Mouse (Mus musculus): Measurements from ENCODE around the gene Ralgapa2.

Gene Ralgapa2

DNA sequence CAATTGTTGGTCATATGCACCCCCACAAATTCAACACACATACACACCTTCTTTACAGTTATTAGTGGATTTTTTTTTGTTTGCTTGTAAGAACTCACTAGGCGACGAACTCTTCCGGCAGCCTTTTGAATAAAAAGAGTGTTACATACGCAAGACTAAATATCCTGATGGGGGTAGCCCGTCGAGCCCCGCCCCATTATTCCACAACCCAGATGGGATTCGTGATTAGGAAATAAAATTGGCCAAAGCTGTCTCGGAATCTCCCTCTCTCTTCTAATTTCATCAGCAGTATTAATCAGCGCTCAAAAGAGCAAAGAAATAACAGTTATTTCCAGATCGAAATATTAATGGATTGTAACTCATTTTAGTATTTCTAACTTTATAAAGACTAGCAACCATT, 292.4 kb downstream of the Ralgapa2 start:
- DNase-seq = no peak

DNA sequence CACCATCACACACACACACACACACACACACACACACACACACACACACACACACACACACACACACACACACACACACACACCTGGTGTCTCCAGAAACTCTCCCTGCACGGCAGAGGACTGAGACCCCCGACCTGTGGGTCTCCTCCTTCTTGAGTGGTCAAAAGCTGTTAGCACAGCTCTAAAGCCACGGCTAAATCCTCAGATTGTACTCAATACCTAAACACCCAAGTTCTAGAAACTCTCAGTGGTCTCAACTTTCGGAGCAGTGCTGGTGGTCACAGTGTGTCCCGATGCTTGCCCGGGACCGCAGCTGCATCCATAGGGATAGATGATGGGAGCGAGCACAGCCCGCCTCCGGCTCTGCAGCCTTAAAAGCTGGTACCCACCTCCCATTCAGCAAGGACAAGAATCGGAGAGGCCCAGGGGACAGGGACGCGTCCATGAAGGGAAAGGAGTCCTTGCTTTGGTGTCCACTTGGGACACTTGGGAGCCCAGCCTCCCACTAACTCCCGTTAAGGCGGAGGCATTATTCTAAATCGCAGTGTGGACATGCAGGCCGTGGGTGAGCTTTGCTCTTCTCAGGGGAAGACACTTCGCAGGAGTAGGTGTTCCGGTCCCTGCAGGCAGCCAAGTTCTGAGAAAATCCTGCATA, 293.1 kb downstream of the Ralgapa2 start:
- peak; percentile 2 for DNase-seq

DNA sequence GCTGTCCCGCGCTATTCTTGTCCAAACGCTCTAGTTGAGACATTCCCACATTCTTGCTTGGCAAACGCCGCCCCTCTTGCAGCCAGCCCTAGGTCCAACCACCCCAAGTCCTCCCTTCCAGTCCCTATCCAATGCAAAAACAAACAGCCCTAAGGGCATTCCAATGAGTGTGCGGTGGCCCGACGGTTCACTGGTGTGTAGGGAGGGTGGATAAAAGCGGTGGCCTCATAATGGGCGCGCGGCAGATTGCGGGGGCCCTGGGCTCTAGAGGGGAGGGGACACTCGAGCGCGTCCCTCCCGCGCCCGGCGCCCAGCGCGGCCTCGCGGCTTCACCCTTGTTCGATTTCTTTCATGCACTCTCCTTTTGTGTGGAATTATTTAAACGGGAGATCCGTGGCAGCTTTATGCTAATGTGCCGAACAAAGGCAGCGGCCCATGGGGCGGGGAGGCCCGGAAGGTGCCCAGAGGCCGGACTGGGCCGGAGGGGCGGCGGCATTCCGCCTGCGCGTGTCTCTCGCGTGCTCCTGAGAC, 293.9 kb downstream of the Ralgapa2 start:
- peak; percentile 5 for DNase-seq

DNA sequence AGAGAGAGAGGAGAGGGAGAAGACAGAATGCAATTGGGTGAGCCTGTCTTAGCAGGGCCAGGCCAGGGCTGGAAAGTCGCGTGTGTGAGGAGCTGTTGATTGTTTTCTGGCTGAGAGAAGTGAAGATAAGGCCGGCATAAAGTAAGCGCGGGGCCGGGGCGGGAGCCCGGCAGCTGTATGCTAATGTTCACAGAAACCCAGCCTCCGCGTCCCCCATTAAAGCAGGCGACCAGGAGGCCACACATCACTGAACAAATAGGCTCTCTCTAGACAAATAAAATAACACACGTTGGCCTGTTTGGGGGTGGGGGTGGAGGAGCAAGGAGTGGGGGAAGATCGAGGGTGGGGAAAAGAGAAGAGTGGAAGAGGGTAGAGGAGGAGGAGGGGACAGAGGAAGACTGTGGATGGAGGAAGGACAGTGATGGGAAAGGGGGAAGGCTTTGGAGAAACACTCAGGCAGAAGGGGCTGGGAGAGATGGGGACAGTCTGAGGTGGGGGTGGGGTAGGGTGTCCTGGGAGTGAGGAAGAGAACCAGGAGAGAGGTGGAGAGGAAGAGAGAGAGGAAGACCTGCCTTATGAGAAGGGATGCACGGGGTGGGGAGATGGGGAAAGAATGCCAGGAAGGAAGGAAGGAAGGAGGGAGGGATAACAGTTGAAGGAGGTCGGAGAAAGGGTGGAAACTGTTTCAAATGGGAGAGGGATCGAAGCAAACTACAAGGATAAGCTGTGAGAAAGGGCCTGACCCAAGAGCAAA, 294.7 kb downstream of the Ralgapa2 start:
- DNase-seq = peak; percentile 4

DNA sequence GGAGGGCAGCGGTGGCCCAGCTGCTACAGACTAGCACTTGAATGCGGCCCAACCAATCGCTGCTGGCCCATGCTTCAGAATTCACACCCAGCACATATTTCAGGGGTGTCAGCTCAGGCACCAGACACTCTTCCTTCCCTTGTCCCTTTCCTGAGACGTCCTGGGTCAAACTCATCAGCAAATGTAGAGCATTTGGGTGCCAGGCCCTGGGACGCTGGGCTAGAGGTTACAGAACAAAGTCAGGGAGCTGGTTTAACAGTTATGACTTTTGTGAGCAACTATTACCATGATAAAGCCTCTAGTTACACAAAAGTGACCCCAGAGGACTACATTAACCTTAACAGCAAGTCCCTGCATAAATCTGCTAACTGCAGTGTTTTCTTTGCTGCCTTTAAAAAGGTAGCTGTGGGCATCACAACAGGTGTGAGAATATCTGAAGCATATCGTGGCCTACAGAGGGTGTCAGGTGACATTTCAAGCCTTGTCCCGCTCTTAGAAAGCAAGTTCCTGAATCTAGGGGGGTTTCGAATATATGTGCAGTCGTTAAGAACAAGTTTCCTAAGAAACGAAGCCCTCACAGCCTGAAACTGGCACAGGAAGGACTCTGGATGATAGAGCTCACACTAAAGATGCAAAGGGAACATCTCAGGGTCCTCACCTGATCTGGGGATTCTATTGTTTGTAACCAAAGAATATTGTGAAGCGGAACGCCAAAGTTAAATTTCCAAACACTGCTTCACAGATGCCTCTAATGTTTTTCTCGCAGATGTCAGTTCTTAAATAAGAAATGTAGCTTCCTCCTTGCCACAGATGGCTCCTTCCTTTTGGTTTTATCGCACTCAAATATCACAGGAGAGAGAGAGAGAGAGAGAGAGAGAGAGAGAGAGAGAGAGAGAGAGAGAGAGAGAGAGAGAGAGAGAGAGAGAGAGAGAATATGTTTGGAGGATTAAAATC, 295.8 kb downstream of the Ralgapa2 start:
- no peak for DNase-seq

DNA sequence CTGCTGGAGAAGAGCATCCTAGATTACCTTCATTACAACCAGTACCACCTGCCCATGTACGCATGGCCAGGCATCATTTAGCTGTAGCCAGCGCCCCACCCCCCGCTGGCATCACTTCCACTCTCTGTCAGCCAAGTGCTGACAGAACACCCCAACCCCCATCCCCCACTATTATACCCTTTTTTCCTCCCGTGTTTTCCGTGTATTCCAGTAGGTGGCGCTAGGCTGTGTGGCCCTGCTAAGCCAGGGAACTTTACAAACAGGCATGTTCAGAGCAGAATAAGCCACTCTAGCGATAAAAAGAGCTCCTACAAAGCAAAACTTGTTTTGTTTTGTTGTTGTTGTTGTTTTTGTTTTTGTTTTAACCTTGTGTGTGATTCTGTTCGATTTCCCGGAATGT, 297.4 kb downstream of the Ralgapa2 start:
- DNase-seq = peak; percentile 28

DNA sequence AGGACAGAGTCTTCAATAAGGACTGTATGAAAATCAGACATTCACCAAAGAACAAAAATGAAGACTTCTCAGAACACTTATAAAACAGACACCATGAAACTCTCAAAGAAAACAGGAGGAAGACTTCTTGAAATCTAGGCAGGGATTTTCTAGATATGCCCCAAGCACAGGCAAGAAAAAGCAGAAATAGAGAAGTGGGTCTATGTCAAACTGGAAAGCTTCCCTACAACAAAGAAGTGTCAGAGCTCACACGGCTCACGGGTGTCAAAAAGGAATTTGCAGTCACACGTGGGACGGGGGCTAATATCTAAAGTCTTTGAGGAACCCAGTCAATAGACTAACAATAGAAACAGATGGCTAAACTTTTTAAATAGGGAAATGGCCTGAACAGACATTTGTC, 301.2 kb downstream of the Ralgapa2 start:
- no peak for DNase-seq

DNA sequence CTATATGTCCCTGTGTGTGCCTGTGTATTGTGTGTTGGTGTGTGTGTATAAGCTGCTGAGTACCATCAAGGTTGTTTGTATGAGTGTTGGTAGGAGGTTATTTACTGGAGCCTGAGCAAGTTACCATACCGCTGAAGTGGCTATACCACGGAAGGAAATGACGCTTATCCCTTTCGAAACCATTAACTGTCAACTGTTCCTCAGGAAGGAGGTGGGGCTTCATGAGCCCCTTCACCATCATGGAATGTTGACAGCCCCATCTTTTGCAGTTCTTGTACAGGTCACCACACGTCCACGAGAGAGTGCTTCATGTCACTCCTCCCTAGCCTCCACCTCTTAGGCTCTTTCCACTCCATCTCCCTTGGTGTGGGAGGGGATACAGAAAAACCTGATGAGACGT, 314.2 kb downstream of the Ralgapa2 start:
- no peak for DNase-seq

DNA sequence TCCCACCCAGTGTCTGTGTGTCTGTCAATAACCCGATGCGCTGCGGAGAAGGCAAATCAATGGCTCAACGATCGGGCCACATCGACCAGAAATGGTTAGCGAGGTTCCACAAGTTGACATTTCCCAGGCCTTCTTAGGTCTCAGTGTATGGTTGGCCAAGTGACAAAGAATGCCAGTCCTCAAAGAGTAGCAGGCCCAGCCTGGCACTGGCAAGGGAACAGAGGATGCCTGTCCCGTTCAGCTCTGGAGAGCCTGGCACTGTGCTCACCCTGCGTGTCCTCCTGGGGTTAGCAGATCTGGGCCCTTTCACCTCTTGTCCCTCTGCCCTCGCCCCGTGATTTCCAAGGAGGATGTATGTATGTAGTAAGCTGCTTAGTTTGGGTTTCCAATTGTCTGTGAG, 316.0 kb downstream of the Ralgapa2 start:
- no peak for DNase-seq
